Mouse (Mus musculus): ENCODE measurements around the gene Vezt.

DNA sequence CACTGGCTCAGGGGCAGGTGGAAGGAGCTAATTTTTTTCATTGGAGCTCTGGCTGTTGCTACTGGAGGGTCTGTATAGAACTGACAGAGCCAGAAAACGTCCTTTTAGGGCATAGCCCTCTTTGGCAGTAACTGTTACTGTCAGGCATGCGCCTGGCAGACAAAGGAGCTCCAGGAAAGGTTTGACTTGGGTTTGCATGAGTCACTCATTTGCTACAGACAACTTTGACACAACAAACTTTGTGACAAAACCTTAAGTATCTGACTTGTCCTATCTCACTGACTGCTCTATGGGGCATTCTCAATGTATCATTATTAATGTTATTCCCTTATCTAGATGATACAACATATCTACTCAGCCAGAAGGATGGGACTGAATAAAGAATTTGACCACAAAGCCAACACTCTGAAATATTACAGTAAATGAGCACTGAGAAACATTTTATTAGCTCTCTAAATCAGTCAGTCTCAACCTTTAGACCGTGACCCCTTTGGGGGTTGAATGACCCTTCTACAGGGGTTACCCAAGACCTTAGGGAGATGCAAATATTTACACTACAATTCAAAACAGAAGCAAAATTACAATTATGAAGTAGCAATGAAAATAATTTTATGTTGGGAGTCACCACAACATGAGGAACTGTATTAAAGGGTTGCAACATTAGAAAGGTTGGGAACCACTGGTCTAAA is 25.5 kb downstream of the Vezt start:
- TF ChIP-seq CTCF (IDR thresholded peaks at IDR 0.05; ENCODE audit: extremely low read depth, insufficient read length, insufficient replicate concordance, low read depth, low read length) (no peak), POLR2A (IDR thresholded peaks at IDR 0.05; ENCODE audit: low read depth, low read length) (no peak)
